Mouse (Mus musculus) inflammation-experienced regulatory T-cells, adult 6 months (primary cell): ENCODE data around the gene Cdt1. TPM values are rescaled to one million over a fixed set of nuclear protein-coding genes. Genes with fewer than 3 reads are reported as not detected.
A peak's percentile ranks its signal among the peaks of the same experiment; 100 is the strongest.

ENCODE experiments used
- ATAC-seq: one replicate; pipeline ENCODE4 v1.8.0; 2017
- polyA plus RNA-seq, 3 experiments: library from polyadenylated mRNA; unstranded; fragments of 100-300 nt; shearing (Covaris generic); gene quantifications; one replicate each; pipeline ENCODE4 v1.2.1; 2017

Cdt1 gene
- polyA plus RNA-seq, 3 experiments from 2014 or later = 11.5 to 19.8 (median 11.7) TPM

GRCm38 (mm10) chr8:122574667-122575251 is 6.9 kb downstream of the Cdt1 start:
- ATAC-seq = no peak

GRCm38 (mm10) chr8:122575286-122575685 is 7.5 kb downstream of the Cdt1 start:
- ATAC-seq = no peak

- ATAC-seq = peak; percentile 6
Observed at GRCm38 (mm10) chr8:122575735-122576647, 8.2 kb downstream of the Cdt1 start.

- peak; percentile 99 for ATAC-seq
Observed at GRCm38 (mm10) chr8:122576648-122577022, 8.8 kb downstream of the Cdt1 start, which contains the start of gene Aprt. Gene Aprt, minus strand, starts transcription at chr8:122576909.

- no peak for ATAC-seq
Observed at GRCm38 (mm10) chr8:122577116-122577515, 9.3 kb downstream of the Cdt1 start.

- ATAC-seq = no peak
Observed at GRCm38 (mm10) chr8:122579196-122579595, 11.4 kb downstream of the Cdt1 start.

GRCm38 (mm10) chr8:122580926-122581325 is 13.1 kb downstream of the Cdt1 start:
- no peak for ATAC-seq

GRCm38 (mm10) chr8:122584981-122585380 is 17.2 kb downstream of the Cdt1 start:
- no peak for ATAC-seq

GRCm38 (mm10) chr8:122585411-122585891 is 17.6 kb downstream of the Cdt1 start:
- ATAC-seq = no peak

GRCm38 (mm10) chr8:122586171-122586570 is 18.4 kb downstream of the Cdt1 start:
- no peak for ATAC-seq

- no peak for ATAC-seq
Observed at GRCm38 (mm10) chr8:122586749-122587148, 18.9 kb downstream of the Cdt1 start.

GRCm38 (mm10) chr8:122593240-122593639 is 25.4 kb downstream of the Cdt1 start:
- no peak for ATAC-seq

GRCm38 (mm10) chr8:122593783-122594507 is 26.1 kb downstream of the Cdt1 start:
- no peak for ATAC-seq

GRCm38 (mm10) chr8:122596031-122596430 is 28.2 kb downstream of the Cdt1 start:
- ATAC-seq = no peak

- ATAC-seq = no peak
Observed at GRCm38 (mm10) chr8:122600666-122601065, 32.9 kb downstream of the Cdt1 start.

GRCm38 (mm10) chr8:122604640-122605039 is 36.8 kb downstream of the Cdt1 start:
- ATAC-seq = no peak

- ATAC-seq = no peak
Observed at GRCm38 (mm10) chr8:122605367-122605766, 37.6 kb downstream of the Cdt1 start.

GRCm38 (mm10) chr8:122606810-122607209 is 39.0 kb downstream of the Cdt1 start:
- ATAC-seq = no peak

- ATAC-seq = no peak
Observed at GRCm38 (mm10) chr8:122610209-122610608, 42.4 kb downstream of the Cdt1 start.

- peak; percentile 26 for ATAC-seq
Observed at GRCm38 (mm10) chr8:122610612-122611277, 42.9 kb downstream of the Cdt1 start.

- peak; percentile 99 for ATAC-seq
Observed at GRCm38 (mm10) chr8:122611295-122612133, 43.7 kb downstream of the Cdt1 start, which contains the start of the genes Galns and Trappc2l. Gene Galns, minus strand, starts transcription at chr8:122611463. Gene Trappc2l, plus strand, starts transcription at chr8:122611640.
